Mouse (Mus musculus) forebrain, embryonic 11.5 days (tissue): ENCODE measurements at regions not wholly inside any gene's neighbourhood (a gene's known extent, or its start where the extent isn't known, plus 50 kb on each side); places are given as distances from the start of the nearest gene placed in this dataset.

Experiments
- ATAC-seq: fragments of 200-750 bp; cut with Nextera tagmentation; replicated peaks from 2 replicates; pipeline ENCODE4 v1.8.0; 2017; ENCODE audit warnings: moderate TSS enrichment; ENCODE audit not compliant: low FRiP score
- DNase-seq: peaks from one replicate; pipeline ENCODE4 v3.0.0-alpha.2; 2017; ENCODE audit warnings: low spot score
- H3K27ac ChIP-seq: fragments of 300-500 bp; sonication (generic); 2 replicates; pipeline ENCODE4 v1.5.1; 2014; ENCODE audit warnings: low read depth, low read length
- H3K27me3 ChIP-seq: fragments of 300-500 bp; sonication (generic); 2 replicates; pipeline ENCODE4 v1.6.1; 2014; ENCODE audit warnings: mild to moderate bottlenecking, low read length, mixed read lengths; ENCODE audit not compliant: control insufficient read depth, insufficient read depth
- H3K36me3 ChIP-seq: fragments of 300-500 bp; sonication (generic); 2 replicates; pipeline ENCODE4 v1.6.1; 2014; ENCODE audit warnings: mild to moderate bottlenecking, low read length, moderate library complexity, mixed read lengths; ENCODE audit not compliant: control insufficient read depth, insufficient read depth
- H3K4me1 ChIP-seq: fragments of 300-500 bp; sonication (generic); replicated peaks from 2 replicates; pipeline ENCODE4 v1.6.1; 2014; ENCODE audit warnings: low read length, mixed read lengths; ENCODE audit not compliant: control insufficient read depth, insufficient read depth
- H3K4me2 ChIP-seq: fragments of 300-500 bp; sonication (generic); 2 replicates; pipeline ENCODE4 v1.6.1; 2014; ENCODE audit warnings: low read depth, mild to moderate bottlenecking, low read length, moderate library complexity, mixed read lengths; ENCODE audit not compliant: severe bottlenecking
- H3K4me3 ChIP-seq: fragments of 300-500 bp; sonication (generic); 2 replicates; pipeline ENCODE4 v1.5.1; 2014; ENCODE audit warnings: low read depth, low read length
- H3K9ac ChIP-seq: fragments of 300-500 bp; sonication (generic); 2 replicates; pipeline ENCODE4 v1.6.1; 2014; ENCODE audit warnings: low read length
- H3K9me3 ChIP-seq: fragments of 300-500 bp; sonication (generic); 2 replicates; pipeline ENCODE4 v1.6.1; 2016; ENCODE audit warnings: low read length, mixed read lengths; ENCODE audit not compliant: control insufficient read depth
- WGBS: fragments of 180-500 bp; shearing (Covaris S2); extraction: QIAGEN DNeasy Blood & Tissue Kit; methylation state at CpG from one replicate; pipeline ENCODE4 v1.1.7; 2014; 5-methylcytosine and 5-hydroxymethylcytosine counted together

DNA sequence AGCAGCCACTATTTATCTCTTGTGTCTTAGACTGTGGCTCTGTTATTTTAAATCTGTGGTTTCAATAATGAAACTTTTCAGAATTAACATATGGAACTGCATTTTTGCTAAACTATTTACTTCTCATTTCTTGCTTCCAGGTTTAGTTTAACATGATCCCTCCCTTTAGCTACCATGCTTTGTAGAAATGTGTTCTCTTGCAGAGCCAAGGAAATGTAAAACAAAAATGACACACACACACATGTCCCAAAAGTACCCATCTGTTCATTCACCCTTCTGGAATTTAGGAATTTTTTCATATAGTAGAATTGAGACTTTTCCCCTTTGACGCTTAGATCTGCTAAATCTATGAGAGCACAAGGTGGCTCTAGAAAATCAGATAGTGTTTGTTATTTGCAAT lies 734.0 kb downstream of the Inhba start:
- no peak for DNase-seq
- 90% methylated on average over 1 of the region's 1 CpGs for WGBS

DNA sequence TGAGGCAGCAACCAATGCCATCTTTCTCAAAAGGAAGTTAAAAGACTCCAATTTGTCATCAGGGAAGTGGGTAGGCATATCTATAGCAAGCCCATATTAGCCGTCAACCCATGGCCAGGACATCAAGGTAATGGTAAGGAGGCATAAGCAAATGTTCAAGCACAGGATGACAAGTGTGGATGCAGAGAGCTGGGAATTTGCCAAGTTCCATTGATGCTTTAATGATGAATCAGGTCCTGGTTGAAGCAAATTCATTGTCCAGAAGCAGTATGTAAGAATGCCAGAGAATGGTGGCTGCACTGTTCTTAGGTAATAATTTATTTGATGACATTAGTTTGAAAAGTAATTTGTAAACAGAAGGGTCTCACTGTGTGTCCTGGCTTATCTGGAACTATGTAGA lies 734.8 kb downstream of the Inhba start:
- ATAC-seq: no peak
- 88% methylated on average over 1 of the region's 1 CpGs for WGBS

More for the DNA sequence above, 734.0 kb downstream of the Inhba start:
- no peaks in the 10 kb centered on the region for H3K9me3 ChIP-seq
- H3K9ac ChIP-seq: no peak overlapping the region
- ATAC-seq: no peak
- H3K27ac ChIP-seq: no peak overlapping the region
- H3K4me2 ChIP-seq: no peak overlapping the region
- no peak overlapping the region for H3K4me3 ChIP-seq
- no peaks in the 10 kb centered on the region for H3K4me1 ChIP-seq
- no peaks in the 10 kb centered on the region for H3K36me3 ChIP-seq
- H3K27me3 ChIP-seq: no peaks in the 10 kb centered on the region

DNA sequence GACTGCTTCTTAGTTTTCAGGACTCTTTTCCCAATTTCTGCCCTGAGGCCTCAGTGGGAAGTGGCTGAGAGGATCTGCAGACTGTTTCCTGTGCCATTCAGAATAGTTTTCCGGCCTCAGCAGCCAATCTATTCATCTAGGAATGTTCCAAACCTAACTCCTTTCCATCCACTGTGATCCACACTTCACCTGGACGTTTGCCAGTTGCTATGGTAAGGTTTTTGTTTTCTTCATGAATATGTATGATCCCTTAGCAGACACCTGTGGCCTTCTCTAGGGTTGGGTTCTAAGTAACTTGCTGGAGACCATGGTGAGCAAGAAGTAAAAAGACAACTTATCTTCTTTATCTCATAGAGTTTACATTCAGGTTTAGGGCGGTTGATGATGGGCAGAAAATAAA lies 744.6 kb downstream of the Inhba start:
- no peak for DNase-seq
- no peak for ATAC-seq
- H3K4me3 ChIP-seq: no peak overlapping the region
- H3K27ac ChIP-seq: no peak overlapping the region
- H3K9ac ChIP-seq: no peak overlapping the region
- no peaks in the 10 kb centered on the region for H3K4me1 ChIP-seq
- H3K27me3 ChIP-seq: no peaks in the 10 kb centered on the region
- whole genome bisulfite sequencing: 67% methylated on average over 3 of the region's 3 CpGs
- H3K36me3 ChIP-seq: no peaks in the 10 kb centered on the region
- no peaks in the 10 kb centered on the region for H3K9me3 ChIP-seq
- H3K4me2 ChIP-seq: no peak overlapping the region

More for the DNA sequence above, 734.8 kb downstream of the Inhba start:
- no peak overlapping the region for H3K9ac ChIP-seq
- no peak overlapping the region for H3K4me3 ChIP-seq
- H3K36me3 ChIP-seq: no peaks in the 10 kb centered on the region
- no peaks in the 10 kb centered on the region for H3K9me3 ChIP-seq
- no peaks in the 10 kb centered on the region for H3K27me3 ChIP-seq
- no peak for DNase-seq
- H3K27ac ChIP-seq: no peak overlapping the region
- no peak overlapping the region for H3K4me2 ChIP-seq
- no peaks in the 10 kb centered on the region for H3K4me1 ChIP-seq

DNA sequence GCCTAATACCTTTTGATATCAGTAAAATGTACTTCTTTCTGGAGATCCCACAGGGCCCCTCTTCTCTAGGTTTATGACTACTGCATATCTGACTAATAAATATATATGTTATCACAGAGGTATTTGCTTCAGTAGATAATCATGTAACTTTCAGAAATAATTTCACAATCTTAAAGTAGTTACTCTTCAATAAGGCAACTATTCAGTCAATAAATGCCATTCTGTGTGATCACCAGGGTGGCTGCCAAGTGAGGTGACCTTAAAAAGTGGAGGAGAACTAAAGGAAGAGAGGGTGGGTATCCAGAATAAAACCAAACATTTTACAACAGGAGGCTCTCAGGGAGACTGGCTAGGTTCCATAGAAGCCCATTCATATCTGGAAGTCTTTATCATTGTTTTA lies 748.4 kb downstream of the Inhba start:
- Histone ChIP-seq H3K4me2 (no peak overlapping the region), H3K9ac (no peak overlapping the region), H3K36me3 (no peaks in the 10 kb centered on the region), H3K4me1 (peaks cover 2% of the 10 kb centered on the region; the same call in 1 of the 2 replicates), H3K9me3 (no peaks in the 10 kb centered on the region), H3K4me3 (no peak overlapping the region), H3K27me3 (no peaks in the 10 kb centered on the region), H3K27ac (no peak overlapping the region)
- DNase-seq (no peak), ATAC-seq (no peak)

DNA sequence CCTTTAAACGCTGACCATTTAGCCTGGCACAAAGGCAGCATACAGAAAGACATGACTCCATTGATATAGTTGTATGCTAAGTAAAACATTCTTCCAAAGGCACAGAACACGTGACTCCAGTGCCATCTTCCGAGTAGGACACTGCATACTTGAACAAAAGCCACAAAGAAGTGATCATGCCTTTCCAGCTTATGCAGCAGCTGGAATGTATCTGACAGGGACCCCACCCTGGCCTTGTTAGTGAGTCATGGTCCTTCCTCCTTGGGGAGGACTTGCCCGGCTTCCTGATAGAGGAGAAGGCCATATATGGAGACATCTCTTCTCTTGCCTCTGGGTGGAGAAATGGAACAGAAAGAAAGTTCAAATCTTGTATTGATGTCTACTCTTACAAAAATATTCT lies 749.8 kb downstream of the Inhba start:
- Histone ChIP-seq H3K4me1 (peaks cover 2% of the 10 kb centered on the region; the same call in 1 of the 2 replicates), H3K27me3 (no peaks in the 10 kb centered on the region), H3K9ac (no peak overlapping the region), H3K4me2 (no peak overlapping the region), H3K27ac (no peak overlapping the region), H3K36me3 (no peaks in the 10 kb centered on the region), H3K4me3 (no peak overlapping the region), H3K9me3 (no peaks in the 10 kb centered on the region)
- WGBS: 81% methylated on average over 4 of the region's 4 CpGs
- ATAC-seq (no peak), DNase-seq (no peak)

DNA sequence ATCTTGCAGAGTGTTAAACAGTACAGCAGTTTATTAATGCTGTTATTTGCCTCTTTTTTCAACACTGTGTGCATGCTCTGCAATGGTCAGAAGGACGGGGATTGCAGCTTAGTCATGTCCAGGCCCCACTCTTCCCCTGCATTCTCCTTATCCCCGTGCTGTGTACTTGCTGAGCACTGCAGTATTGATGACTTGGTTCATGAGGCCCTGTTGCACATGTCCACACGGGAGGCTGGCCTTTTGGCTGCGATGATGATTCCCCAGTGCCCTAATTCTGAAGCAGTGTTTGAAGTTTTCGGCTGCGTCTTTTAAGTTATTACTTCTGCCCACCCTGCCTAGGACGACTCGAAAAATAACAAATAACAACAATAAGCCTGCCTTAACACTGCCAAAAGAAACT lies 750.7 kb downstream of the Inhba start:
- Histone ChIP-seq H3K9me3 (no peaks in the 10 kb centered on the region), H3K27me3 (no peaks in the 10 kb centered on the region), H3K4me3 (no peak overlapping the region), H3K4me2 (no peak overlapping the region), H3K9ac (no peak overlapping the region), H3K36me3 (no peaks in the 10 kb centered on the region), H3K27ac (no peak overlapping the region), H3K4me1 (peaks cover 2% of the 10 kb centered on the region; the same call in 1 of the 2 replicates)
- ATAC-seq: peak; percentile 80
- DNase-seq: peak; percentile 52
- 33% methylated on average over 8 of the region's 8 CpGs for WGBS

DNA sequence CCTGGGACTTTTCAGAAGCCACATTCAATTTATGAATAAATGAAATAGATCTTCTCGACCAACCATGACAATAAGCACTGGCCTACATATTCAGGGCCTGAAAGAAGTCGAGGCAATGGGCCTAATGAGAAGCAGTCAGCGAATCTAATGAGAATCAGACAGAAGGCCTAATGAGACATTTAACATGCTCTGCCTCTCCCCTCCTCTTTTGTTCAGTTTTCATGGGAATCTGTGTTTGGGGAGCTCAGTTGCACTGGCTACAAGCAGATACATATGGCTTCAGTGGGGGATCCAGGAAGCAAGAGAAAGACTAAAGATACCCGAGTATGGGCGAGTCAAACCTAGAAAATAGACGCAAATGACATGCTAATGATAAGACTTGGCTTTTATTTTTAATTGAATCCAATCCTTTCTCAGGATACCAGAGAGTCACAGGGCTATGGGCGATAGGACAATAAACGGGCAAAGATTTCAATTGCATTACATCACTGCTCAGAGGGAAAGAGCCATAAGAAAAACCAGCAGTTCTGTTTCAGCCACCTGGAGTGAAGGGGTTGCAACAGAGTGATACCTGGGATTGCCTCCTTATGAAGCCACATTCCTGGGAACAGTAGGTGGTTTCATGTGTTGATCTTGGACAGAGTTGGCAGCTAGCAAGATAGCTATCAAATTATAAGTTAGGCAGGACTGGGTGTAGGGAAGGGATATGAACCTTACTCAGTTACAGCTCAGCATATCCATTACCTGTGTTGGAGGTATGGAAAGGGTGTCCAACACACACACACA lies 751.3 kb downstream of the Inhba start:
- Histone ChIP-seq H3K4me2 (peak overlapping the region; percentile 6; the same call in 1 of the 2 replicates), H3K27ac (peak overlapping the region; percentile 15; the same call in 1 of the 2 replicates), H3K9ac (no peak overlapping the region), H3K36me3 (no peaks in the 10 kb centered on the region), H3K4me3 (no peak overlapping the region), H3K4me1 (peaks cover 2% of the 10 kb centered on the region; the same call in 1 of the 2 replicates), H3K27me3 (no peaks in the 10 kb centered on the region), H3K9me3 (no peaks in the 10 kb centered on the region)
- ATAC-seq (peak; percentile 85), DNase-seq (no peak)
- WGBS: 23% methylated on average over 8 of the region's 8 CpGs

DNA sequence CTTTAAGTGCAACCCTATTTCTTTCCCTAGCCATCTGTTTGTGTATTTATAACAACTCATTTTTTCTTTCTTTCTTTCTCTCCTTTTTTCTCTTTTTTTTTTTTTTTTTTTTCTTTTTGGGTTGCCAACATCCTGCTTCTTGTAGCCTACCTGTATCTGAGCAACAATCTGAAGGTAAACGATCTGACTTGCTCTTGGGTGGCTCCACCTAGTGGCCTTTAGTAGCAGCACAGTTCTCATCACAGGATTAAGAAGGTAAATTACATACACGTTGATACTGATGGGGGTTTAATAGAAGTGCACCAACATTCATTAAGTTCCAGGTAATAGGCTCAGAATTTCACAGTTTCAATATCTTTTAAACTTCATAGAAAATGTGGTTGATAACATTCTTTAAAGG lies 752.1 kb downstream of the Inhba start:
- no peak overlapping the region for H3K4me2 ChIP-seq
- H3K36me3 ChIP-seq: no peaks in the 10 kb centered on the region
- no peaks in the 10 kb centered on the region for H3K9me3 ChIP-seq
- ATAC-seq: 0 out of 2 replicates have a peak, but pooled peaks have one; percentile 21
- no peak overlapping the region for H3K4me3 ChIP-seq
- no peak overlapping the region for H3K27ac ChIP-seq
- WGBS: 7% methylated on average over 2 of the region's 2 CpGs
- no peaks in the 10 kb centered on the region for H3K27me3 ChIP-seq
- H3K4me1 ChIP-seq: peaks cover 2% of the 10 kb centered on the region; the same call in 1 of the 2 replicates
- DNase-seq: no peak
- no peak overlapping the region for H3K9ac ChIP-seq

DNA sequence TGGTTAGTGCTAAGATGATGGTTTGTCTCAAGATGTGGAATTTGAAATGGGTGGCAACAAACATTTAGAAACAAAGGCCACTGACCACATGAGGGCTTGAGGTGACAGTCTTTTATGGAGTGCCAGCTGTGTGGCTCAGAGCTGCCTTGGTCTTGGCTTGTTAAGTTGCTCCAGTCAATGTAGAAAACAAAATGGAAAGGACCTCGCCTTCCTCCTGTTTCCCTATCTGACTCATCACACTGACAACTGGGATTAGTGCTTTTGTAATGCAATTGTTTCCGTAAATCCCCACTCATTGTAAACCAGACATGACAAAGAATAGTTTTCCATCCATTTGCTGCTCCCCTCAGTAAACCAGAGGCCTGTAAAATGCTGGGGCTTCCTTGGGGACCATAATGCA lies 757.8 kb downstream of the Inhba start:
- Histone ChIP-seq H3K4me2 (no peak overlapping the region), H3K9ac (no peak overlapping the region), H3K4me3 (no peak overlapping the region), H3K4me1 (no peaks in the 10 kb centered on the region), H3K9me3 (no peaks in the 10 kb centered on the region), H3K27ac (no peak overlapping the region), H3K36me3 (no peaks in the 10 kb centered on the region), H3K27me3 (no peaks in the 10 kb centered on the region)
- 17% methylated on average over 2 of the region's 2 CpGs for WGBS
- DNase-seq: no peak
- no peak for ATAC-seq
